Mouse (Mus musculus): ENCODE measurements around the gene Idi2.
"Not testable (repeated sequence)": the region's sequence is repeated elsewhere in the genome, so short reads cannot be mapped to it uniquely, and the experiment has no call there.

Gene Idi2

GRCm38 (mm10) chr13:8952563-8952962 is at the start of gene Idi2:
TSS of gene Idi2 (plus strand) at chr13:8952863.
- DNase-seq: not testable (repeated sequence)

GRCm38 (mm10) chr13:8905986-8906385 is 46.7 kb upstream of the Idi2 start:
- DNase-seq: not testable (repeated sequence)

GRCm38 (mm10) chr13:8913890-8914289 is 38.8 kb upstream of the Idi2 start:
- DNase-seq: not testable (repeated sequence)

- no peak for DNase-seq
These were observed 19.2 kb upstream of the Idi2 start for GRCm38 (mm10) chr13:8933499-8933898.

- DNase-seq: not testable (repeated sequence)
These were observed 15.0 kb upstream of the Idi2 start for GRCm38 (mm10) chr13:8937611-8938140.

GRCm38 (mm10) chr13:8941110-8941509 is 11.6 kb upstream of the Idi2 start:
- not testable (repeated sequence) for DNase-seq

- not testable (repeated sequence) for DNase-seq
These were observed 11.0 kb upstream of the Idi2 start for GRCm38 (mm10) chr13:8941701-8942100.

GRCm38 (mm10) chr13:8943828-8944227 is 8.8 kb upstream of the Idi2 start:
- not testable (repeated sequence) for DNase-seq

- not testable (repeated sequence) for DNase-seq
These were observed 4.5 kb upstream of the Idi2 start, which contains the start of gene Gm9745 for GRCm38 (mm10) chr13:8948131-8948530. TSS of gene Gm9745 (minus strand) at chr13:8948231.

GRCm38 (mm10) chr13:8955127-8955526 is 2.5 kb downstream of the Idi2 start:
- not testable (repeated sequence) for DNase-seq

GRCm38 (mm10) chr13:8956873-8957272 is 4.2 kb downstream of the Idi2 start:
- not testable (repeated sequence) for DNase-seq

- DNase-seq: not testable (repeated sequence)
These were observed 6.4 kb downstream of the Idi2 start for GRCm38 (mm10) chr13:8959058-8959457.

GRCm38 (mm10) chr13:8959554-8959953 is 6.9 kb downstream of the Idi2 start:
- not testable (repeated sequence) for DNase-seq

GRCm38 (mm10) chr13:8961128-8961888 is 8.6 kb downstream of the Idi2 start:
- not testable (repeated sequence) for DNase-seq

- not testable (repeated sequence) for DNase-seq
These were observed 9.6 kb downstream of the Idi2 start for GRCm38 (mm10) chr13:8962266-8962665.

- DNase-seq: no peak
These were observed 12.6 kb downstream of the Idi2 start for GRCm38 (mm10) chr13:8965224-8965623.

- no peak for DNase-seq
These were observed 15.1 kb downstream of the Idi2 start for GRCm38 (mm10) chr13:8967742-8968141.

GRCm38 (mm10) chr13:8972369-8972768 is 19.7 kb downstream of the Idi2 start:
- DNase-seq: no peak

- no peak for DNase-seq
These were observed 20.3 kb downstream of the Idi2 start for GRCm38 (mm10) chr13:8972972-8973371.

- DNase-seq: no peak
These were observed 39.6 kb downstream of the Idi2 start for GRCm38 (mm10) chr13:8992231-8992630.

- peak in 1 of 2 experiments; percentile 9 for DNase-seq
These were observed 42.7 kb downstream of the Idi2 start for GRCm38 (mm10) chr13:8995159-8995989.

GRCm38 (mm10) chr13:8995990-8996786 is 43.5 kb downstream of the Idi2 start, which contains the start of gene Gtpbp4:
TSS of gene Gtpbp4 (minus strand) at chr13:8996083.
- DNase-seq: peak; percentile 97 to 98

Data from lung, postnatal 4 days (tissue).